10 mouse cellular contexts compared by ENCODE assay signal in genomic region chr8:122702301-122702941, GRCm38 (mm10). TPM values are rescaled to one million over a fixed set of nuclear protein-coding genes. Genes with fewer than 3 reads are reported as not detected.
A peak's percentile ranks its signal among the peaks of the same experiment; 100 is the strongest.
DNase-seq lines count a peak whose midpoint lies in the region; ATAC-seq and TF ChIP-seq lines count a peak whose summit lies in the region.
"Had no signal": no experiment of that assay in that cellular context is flagged by ENCODE, and none has a peak within 500 bp of the region (broad histone marks: within the 10 kb centered on the region; RNA-seq: fewer than 3 reads in every experiment).

No protein-coding gene starts in this region.

- 0 out of 2 replicates have a peak, but pooled peaks cover 3% of the 10 kb centered on the region for H3K27me3 ChIP-seq in forebrain, embryonic 10.5 days (ENCODE audit: poor library complexity, severe bottlenecking)

- no peaks in the 10 kb centered on the region for H3K36me3 ChIP-seq in forebrain, embryonic 10.5 days (replicated peaks)

- H3K9me3 ChIP-seq in forebrain, embryonic 10.5 days: no peaks in the 10 kb centered on the region

- DNase-seq in gastrocnemius, adult 2 months: no peak
- no peak for DNase-seq in gastrocnemius, adult 8-10 months (ENCODE audit: low spot score in 2 of 2)
- peak; percentile 96 for DNase-seq in A20 (ENCODE audit: low read depth, low spot score)
- no peak for DNase-seq in frontal cortex, postnatal 25 days (ENCODE audit: low spot score in 2 of 2)
- DNase-seq in forebrain, embryonic 10.5 days (ENCODE audit: extremely low spot score, low spot score): no peak
- no peak for DNase-seq in urinary bladder, postnatal 4 days (ENCODE audit: low spot score in 2 of 2)
- DNase-seq: lung, postnatal 14 days had no signal

- intact Hi-C loops in gastrocnemius, adult 2 months (cut with DNase I): no loop called here

- H3K4me1 ChIP-seq in forebrain, embryonic 10.5 days: peaks cover 39% of the 10 kb centered on the region

- H3K4me3 ChIP-seq in gastrocnemius, adult 2 months: no peak overlapping the region
- no peak overlapping the region for H3K4me3 ChIP-seq in forebrain, embryonic 10.5 days

- no peak for TF ChIP-seq CTCF in gastrocnemius, adult 2 months (IDR thresholded peaks at IDR 0.05)

- WGBS in forebrain, embryonic 10.5 days: 64% methylated on average over 10 of the region's 10 CpGs

- 0 out of 2 replicates have a peak overlapping the region, but pooled peaks have one; percentile 12 for H3K27ac ChIP-seq in gastrocnemius, adult 2 months
- H3K27ac ChIP-seq in forebrain, embryonic 10.5 days: no peak overlapping the region

- peak; percentile 2 to 3; a peak in 1 of 4 replicates for ATAC-seq in hematopoietic stem cell, adult 5-6 weeks (replicated peaks in 1 of 2; ENCODE audit: insufficient read depth in 1 of 2, low FRiP score in 2 of 2, low TSS enrichment in 1 of 2, low read depth in 1 of 2, poor library complexity in 2 of 2, severe bottlenecking in 2 of 2)
- ATAC-seq in neutrophil, adult 5-6 weeks (ENCODE audit: extremely low read depth, insufficient number of reproducible peaks, low FRiP score, poor library complexity, severe bottlenecking): peak; percentile 20
- ATAC-seq: hindbrain, embryonic 16.5 days had no signal

RNA-seq across cellular contexts. Expression of gene Cbfa2t3, which starts 3.5 kb away (rescaled TPM):
- total RNA-seq in gastrocnemius, adult 2 months (2021): 10 to 100 TPM; 18.8 to 23.4 TPM
- 10 to 100 TPM; 12.3 to 22.0 (median 17.2) TPM for total RNA-seq in gastrocnemius, adult 8-10 months (2022)
- total RNA-seq in hematopoietic stem cell, adult 5-6 weeks (2017): 15.9 and 20.5 TPM in 2 replicates
- 6.8 and 17.8 TPM in 2 replicates for total RNA-seq in neutrophil, adult 5-6 weeks (2017)
- polyA plus RNA-seq in forebrain, embryonic 10.5 days (2016; fragmentation: Nextera tagmentation; extraction: Ambion mirVana): 1.6 and 2.4 TPM in 2 replicates
